In genomic region chr7:130278738-130279705, GRCm38 (mm10) we compare ENCODE assay signal across 13 mouse cellular contexts.
A peak's percentile ranks its signal among the peaks of the same experiment; 100 is the strongest.
DNase-seq lines count a peak whose midpoint lies in the region; ATAC-seq and TF ChIP-seq lines count a peak whose summit lies in the region.
"Had no signal": no experiment of that assay in that cellular context is flagged by ENCODE, and none has a peak within 500 bp of the region (broad histone marks: within the 10 kb centered on the region; RNA-seq: fewer than 3 reads in every experiment).

No protein-coding gene starts in this region.

- TF ChIP-seq CTCF in layer of hippocampus, adult 2 months (conservative IDR thresholded peaks at IDR 0.05) = no peak

- no peak overlapping the region for H3K9ac ChIP-seq in hindbrain, embryonic 11.5 days (ENCODE audit: low read depth, low read length)
- H3K9ac ChIP-seq in hindbrain, embryonic 12.5 days = no peak overlapping the region
- no peak overlapping the region for H3K9ac ChIP-seq in neural tube, embryonic 12.5 days
- H3K9ac ChIP-seq: liver, postnatal 0 days had no signal

- H3K27ac ChIP-seq in hindbrain, embryonic 11.5 days (ENCODE audit: low read depth, low read length) = peak overlapping the region; percentile 33; the same call in 1 of the 2 replicates
- no peak overlapping the region for H3K27ac ChIP-seq in hindbrain, embryonic 12.5 days
- no peak overlapping the region for H3K27ac ChIP-seq in neural tube, embryonic 12.5 days
- H3K27ac ChIP-seq in layer of hippocampus, adult 2 months = no peak overlapping the region
- H3K27ac ChIP-seq: hindbrain, postnatal 0 days had no signal

- peaks cover 10% of the 10 kb centered on the region; the same call in 1 of the 2 replicates for H3K4me1 ChIP-seq in hindbrain, embryonic 11.5 days (replicated peaks; ENCODE audit: control insufficient read depth, insufficient read depth, low read length)
- peaks cover 32% of the 10 kb centered on the region for H3K4me1 ChIP-seq in hindbrain, embryonic 12.5 days
- peaks cover 35% of the 10 kb centered on the region for H3K4me1 ChIP-seq in neural tube, embryonic 12.5 days

- H3K27me3 ChIP-seq in hindbrain, embryonic 11.5 days (ENCODE audit: control insufficient read depth, insufficient read depth, low read length) = no peaks in the 10 kb centered on the region
- no peaks in the 10 kb centered on the region; the same call in 1 of the 2 replicates for H3K27me3 ChIP-seq in hindbrain, embryonic 12.5 days
- no peaks in the 10 kb centered on the region for H3K27me3 ChIP-seq in neural tube, embryonic 12.5 days (replicated peaks)

- H3K36me3 ChIP-seq in hindbrain, embryonic 11.5 days (ENCODE audit: control insufficient read depth, insufficient read depth, low read length) = no peaks in the 10 kb centered on the region
- H3K36me3 ChIP-seq in hindbrain, embryonic 12.5 days = no peaks in the 10 kb centered on the region
- no peaks in the 10 kb centered on the region for H3K36me3 ChIP-seq in neural tube, embryonic 12.5 days

- DNase-seq in hindbrain, embryonic 11.5 days (ENCODE audit: low spot score) = peak; percentile 32
- DNase-seq in neural tube, embryonic 10.5 days (ENCODE audit: extremely low spot score, low spot score) = no peak
- DNase-seq in kidney, postnatal 14 days = peak; percentile 46
- DNase-seq in layer of hippocampus, adult 2 months (ENCODE audit: low spot score in 2 of 2) = no peak
- DNase-seq in testis, postnatal 14 days (ENCODE audit: low spot score) = no peak
- no peak for DNase-seq in T-cell, adult 2 months (ENCODE audit: low spot score)
- DNase-seq: adrenal gland, postnatal 25 days; cerebellum, adult 8-10 months; liver, postnatal 0 days; retina, postnatal 1 day had no signal

- no peak for ATAC-seq in hindbrain, embryonic 11.5 days (ENCODE audit: low FRiP score)
- ATAC-seq in hindbrain, embryonic 12.5 days (ENCODE audit: low FRiP score) = no peak
- no peak for ATAC-seq in neural tube, embryonic 12.5 days (ENCODE audit: low FRiP score, low read depth)
- ATAC-seq: liver, postnatal 0 days had no signal

- no peak overlapping the region for H3K4me2 ChIP-seq in hindbrain, embryonic 11.5 days (replicated peaks; ENCODE audit: low read depth, low read length)
- no peak overlapping the region for H3K4me2 ChIP-seq in hindbrain, embryonic 12.5 days (replicated peaks)
- H3K4me2 ChIP-seq in neural tube, embryonic 12.5 days (replicated peaks) = peak overlapping the region; percentile 18; the same call in 1 of the 2 replicates

- no peak overlapping the region for H3K4me3 ChIP-seq in hindbrain, embryonic 11.5 days (ENCODE audit: low read depth, low read length)
- no peak overlapping the region for H3K4me3 ChIP-seq in hindbrain, embryonic 12.5 days
- H3K4me3 ChIP-seq in neural tube, embryonic 12.5 days = no peak overlapping the region
- H3K4me3 ChIP-seq in layer of hippocampus, adult 2 months = no peak overlapping the region

- H3K9me3 ChIP-seq in hindbrain, embryonic 11.5 days (ENCODE audit: control insufficient read depth, low read length) = no peaks in the 10 kb centered on the region
- no peaks in the 10 kb centered on the region; the same call in 1 of the 2 replicates for H3K9me3 ChIP-seq in hindbrain, embryonic 12.5 days (replicated peaks)
- no peaks in the 10 kb centered on the region for H3K9me3 ChIP-seq in neural tube, embryonic 12.5 days

- WGBS in hindbrain, embryonic 11.5 days = 60% methylated on average over 19 of the region's 19 CpGs
- WGBS in hindbrain, embryonic 12.5 days = 55% methylated on average over 19 of the region's 19 CpGs
- 31% methylated on average over 19 of the region's 19 CpGs for WGBS in neural tube, embryonic 12.5 days

Comparison
In these comparisons a context has a peak if more than half of its experiments do, and no peak if none do; other contexts are left out.
1. DNase-seq: peak in hindbrain, embryonic 11.5 days (single experiment) and kidney, postnatal 14 days (single experiment); none in neural tube, embryonic 10.5 days (single experiment), layer of hippocampus, adult 2 months (0 of 2), testis, postnatal 14 days (single experiment) and T-cell, adult 2 months (single experiment).